Mouse (Mus musculus) frontal cortex, postnatal 10 days (tissue): ENCODE data around the gene Serpine1.
"Not testable (repeated sequence)": the region's sequence is repeated elsewhere in the genome, so short reads cannot be mapped to it uniquely, and the experiment has no call there.

ENCODE experiments used
- DNase-seq, 2 experiments: peaks; one replicate each; pipeline ENCODE4 v3.0.0; 2022; ENCODE audit warnings: low spot score in 2 of 2, mixed read lengths in 1 of 2

Serpine1 gene

DNA sequence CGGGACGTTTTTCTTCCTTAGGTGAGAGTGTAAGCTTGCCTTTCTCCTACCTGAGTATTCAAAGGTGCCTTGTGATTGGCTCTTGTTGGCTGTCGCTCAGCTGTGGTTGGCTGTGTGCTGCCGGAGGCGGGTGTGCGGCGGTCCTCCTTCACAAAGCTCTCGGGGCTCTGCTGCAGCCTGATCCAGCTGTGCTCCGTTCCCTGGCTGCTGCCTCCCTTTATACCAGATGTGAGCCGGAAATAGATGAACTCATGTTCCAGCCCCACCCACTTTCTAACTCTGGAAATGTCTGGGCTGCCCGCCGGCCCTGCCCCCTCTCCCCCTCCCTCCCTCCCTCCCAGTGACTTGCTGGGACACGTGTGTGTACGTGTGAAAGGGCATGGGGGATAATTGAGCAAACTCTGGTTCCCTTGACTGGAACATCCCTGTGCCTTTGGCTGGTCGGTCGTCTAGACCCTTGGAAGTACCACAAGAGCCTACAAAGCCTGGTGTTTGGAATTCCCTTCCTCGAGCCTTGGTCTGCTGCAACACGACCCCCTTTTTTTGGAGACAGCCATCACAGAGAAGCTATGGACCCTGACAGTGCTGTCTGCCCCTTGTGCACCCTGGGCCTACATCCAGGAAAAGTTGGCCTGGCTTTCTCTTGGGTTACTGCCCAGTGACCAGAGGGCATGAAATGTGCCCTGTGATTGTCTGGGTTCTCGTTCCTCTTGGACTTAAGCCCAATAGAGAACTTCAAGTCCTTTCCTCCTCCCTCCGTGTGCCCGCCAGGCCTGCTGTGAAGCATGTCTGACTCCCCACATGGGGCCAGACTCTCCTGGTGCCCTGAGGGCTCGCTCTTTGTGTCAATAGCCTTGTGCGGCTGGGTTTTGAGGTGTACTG, at the start of gene Serpine1:
Serpine1 (minus strand) TSS at position 190 of the 882 bp plus-strand sequence.
- DNase-seq = peak; percentile 62

DNA sequence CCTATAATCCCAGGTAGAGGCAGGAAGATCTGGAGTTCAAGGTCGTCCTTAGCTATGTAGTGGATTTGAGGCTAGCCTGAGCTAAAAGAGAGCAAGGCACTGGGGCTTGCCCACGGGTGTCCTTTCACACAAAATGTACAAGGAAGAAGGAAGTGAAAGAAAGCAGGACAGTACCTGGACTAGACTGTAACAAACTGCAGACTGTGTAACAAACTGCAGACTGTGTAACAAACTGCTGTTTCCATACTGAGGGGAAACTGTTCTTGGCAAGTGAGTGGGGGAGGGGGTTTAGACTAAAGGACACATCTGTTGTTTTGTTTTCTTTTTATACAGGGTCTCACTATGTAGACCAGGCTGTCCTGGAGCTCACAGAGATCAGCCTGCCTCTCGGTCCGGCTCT, 49.2 kb upstream of the Serpine1 start:
- no peak for DNase-seq

DNA sequence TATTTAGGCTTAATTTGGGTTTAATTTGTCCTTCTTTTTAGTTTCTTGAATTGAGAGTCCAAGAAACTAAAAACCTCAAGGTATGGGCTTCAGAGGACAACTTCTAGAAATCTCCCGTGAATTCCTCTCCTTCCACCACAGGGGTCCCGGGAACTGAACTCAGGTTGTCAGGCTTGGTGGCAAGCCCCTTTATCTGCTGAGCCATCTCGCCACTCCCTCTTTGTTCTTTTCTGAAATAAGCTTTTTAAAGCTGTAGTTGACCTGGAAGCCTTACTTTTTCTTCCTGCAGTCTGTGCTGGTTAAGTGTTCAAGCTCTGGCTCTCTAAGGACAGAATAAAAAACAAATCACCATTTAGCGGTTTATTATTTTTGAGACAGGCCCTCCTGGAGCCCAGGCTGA, 46.8 kb upstream of the Serpine1 start:
- DNase-seq = no peak

DNA sequence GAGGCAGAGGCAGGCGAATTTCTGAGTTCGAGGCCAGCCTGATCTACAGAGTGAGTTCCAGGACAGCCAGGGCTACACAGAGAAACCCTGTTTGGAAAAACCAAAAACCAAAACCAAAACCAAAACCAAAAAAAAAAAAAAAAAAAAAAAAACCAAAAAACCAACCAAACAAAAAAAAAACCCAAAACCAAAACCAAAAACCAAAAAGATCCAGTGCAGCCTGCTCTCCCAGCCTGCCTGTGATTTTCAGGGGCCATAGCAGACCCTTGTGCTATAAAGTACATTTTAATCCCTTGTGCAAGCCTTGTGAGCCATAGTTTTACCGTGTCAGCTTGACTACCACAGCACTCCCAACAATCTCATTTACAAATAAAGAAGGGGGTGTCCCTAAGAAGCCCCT, 45.9 kb upstream of the Serpine1 start:
- DNase-seq = not testable (repeated sequence)

DNA sequence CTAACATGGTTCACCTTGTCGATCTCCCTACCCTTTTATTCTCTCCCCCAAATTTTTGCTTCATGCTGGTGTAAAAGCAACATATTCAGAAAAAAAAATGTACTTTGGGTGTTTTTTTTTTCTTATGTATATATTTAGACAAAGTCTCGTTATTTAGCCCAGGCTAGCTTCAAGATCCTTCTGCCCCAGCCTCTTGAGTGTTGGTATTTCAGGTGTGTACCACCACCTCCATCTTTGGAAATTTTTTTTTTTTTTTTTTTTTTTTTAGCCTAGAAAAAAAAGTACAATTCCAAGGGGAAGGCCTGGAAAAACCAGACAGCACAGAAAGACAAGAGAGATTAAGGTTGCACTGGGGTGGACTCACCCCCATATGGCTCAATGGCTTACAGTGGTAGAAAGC, 44.9 kb upstream of the Serpine1 start:
- DNase-seq = no peak

DNA sequence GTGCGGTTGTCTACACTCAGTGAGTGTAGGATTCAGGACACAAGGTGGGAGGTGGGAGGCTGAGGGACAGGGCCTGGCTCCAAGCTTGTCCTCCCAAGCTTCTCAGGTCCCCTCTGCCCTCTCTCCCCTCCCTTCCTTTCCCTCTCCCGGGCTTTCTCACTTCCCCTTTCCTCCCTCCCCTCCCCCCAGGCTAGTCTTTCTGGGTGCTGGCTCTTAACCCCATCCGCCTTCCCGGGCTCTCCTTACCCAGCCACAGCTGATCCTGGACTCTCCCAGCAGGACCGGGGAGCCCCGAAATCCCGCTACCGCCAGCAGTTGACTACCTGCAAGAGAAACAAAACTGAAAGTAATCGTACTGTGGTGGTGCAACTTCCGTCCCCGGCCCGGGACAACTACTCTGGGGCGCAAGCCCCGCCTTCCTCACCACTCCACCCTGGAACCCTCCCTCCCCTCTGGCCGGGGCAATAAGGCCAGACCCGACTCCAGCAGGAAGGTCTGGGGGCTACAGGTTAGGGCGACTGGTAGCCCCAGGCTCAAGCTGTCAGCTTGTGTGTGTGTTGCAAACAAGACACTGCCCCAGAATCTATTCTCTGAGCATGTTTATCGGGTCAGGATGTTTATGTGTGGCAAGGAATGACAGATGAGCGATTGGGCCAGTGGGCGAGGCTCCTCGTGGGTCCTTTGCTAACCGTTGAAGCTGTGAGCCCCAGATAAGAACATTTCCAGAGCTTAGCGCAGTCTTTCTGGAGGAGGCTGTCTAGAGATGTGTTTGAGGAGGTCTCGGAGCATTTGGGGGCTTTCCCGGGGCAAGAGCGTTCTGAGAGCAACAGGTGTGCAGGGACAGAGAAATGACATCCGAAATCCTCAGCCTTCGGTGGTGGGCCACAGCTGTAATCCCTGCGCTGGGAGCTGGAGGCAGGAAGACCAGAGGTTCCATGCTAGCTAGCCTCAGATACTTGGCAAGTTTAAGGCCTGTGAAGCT, 44.1 kb upstream of the Serpine1 start, which contains the start of gene Trim56:
Trim56 (minus strand) TSS at position 344 of the 982 bp plus-strand sequence.
- no peak for DNase-seq

DNA sequence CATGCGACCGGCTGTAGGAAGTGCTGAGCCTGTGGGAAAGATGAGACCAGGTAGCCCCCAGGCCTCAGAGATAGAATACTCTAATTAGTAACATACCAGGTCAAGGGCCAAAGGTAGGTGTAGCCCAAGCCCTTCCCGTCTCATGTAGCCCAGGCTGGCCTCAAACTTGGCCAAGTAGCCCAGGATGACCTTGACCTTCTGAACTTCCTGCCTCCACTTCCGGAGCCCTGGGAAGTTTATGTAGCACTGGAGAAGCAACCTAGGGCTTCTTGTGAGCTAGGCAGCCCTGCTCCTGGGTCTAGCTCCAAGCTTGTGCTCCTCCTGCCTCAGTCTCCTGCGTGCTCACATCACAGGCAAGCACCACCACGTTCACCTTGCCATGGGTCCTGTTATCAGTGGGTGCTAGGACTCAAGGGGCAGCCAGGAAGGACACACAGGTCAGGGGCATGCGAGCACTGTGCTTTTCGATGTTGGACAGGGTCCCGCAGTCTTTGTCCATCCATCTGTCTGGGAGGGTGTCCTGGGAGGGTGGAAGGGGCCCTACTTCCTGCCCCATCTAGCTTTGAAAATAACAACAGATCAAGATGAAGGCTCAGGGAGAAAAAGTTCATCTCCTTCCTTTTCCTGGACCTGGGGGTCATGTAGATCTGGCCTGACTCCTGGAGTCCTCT, 43.0 kb upstream of the Serpine1 start:
- no peak for DNase-seq

DNA sequence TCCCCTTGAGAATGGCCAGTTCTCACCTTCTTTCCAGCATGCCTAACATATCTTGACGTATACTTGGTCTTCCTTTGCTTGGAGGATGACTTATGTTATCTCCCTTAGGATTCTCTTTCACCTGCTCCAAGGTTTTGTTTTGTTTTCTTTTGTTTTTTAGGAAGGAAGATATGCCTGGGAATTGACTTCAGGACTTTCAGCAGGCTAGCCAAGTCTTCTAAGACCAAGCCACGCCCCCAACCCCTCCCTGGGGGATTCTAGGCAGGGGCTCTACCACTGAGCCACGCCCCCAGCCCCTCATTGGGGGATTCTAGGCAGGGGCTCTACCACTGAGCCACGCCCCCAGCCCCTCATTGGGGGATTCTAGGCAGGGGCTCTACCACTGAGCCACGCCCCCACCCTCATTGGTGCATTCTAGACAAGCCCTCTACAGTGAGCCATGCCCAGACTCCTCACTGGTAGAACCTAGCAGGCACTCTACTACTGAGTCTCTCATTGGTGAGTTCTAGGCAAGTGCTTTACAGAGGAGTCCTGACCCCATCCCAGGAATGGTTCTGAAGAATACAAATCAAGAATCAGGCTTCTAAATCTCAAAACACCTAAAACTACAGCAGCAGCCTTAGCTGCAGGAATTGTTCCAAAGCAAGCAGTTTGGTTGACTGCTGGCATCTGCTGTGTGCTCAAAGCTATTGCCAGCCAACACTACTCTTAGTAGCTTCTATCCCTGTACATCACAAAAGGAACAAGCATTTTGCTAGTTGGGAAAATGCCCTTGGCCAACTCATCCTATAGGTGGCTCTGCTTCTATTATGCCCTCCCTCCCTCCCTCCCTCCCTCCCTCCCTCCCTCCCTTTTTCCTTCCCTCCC, 39.7 kb upstream of the Serpine1 start:
- DNase-seq = no peak

DNA sequence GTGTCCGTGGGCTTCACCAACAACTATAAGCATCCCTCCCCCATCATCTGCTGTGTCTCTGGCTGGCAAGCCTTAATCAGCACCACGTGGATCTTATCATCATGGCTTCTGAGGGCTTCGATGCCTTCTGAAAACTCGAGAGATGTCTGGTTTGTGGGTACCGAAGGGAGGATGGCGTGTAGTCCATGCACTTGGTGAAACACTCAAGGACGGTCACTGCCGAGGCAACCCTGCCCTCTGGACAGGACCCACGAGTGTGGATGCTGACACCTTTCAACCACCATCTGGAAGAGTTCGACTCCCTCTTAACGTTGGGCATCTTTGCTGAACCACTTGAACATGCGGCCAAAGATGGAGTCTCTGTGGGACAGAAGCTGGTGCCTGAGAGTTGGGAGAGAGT, 38.8 kb upstream of the Serpine1 start:
- no peak for DNase-seq

DNA sequence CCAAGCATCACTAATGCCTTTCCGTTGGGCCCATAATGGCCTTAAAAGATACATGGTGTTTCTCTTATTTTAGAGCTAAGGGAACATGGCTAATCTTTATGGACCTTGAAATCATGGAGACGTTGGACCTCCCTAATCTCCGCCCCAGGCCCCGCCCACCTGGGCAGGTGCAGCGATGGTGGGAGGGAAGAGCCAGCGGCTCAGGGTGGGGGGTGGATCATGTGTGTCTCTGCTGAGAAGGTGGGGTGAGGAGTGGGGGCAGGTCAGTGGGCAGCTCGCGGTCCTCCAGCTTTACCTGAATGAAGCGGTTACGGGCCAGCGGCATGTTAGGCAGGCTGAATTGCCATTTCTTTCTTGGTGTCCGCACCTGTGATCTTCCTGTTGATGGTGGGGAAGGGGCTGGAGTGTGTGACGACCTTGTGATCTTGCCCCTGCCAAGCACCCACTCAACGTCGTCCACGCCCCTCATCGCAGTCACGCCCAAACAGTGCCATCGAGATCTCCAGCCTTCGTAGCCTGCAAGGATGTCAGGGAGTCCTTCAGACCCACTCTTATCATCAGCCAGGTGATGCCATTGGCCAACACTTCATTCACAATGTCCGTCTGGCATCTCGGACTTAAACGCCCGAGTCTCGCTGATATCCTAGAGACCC, 38.0 kb upstream of the Serpine1 start:
- no peak for DNase-seq

DNA sequence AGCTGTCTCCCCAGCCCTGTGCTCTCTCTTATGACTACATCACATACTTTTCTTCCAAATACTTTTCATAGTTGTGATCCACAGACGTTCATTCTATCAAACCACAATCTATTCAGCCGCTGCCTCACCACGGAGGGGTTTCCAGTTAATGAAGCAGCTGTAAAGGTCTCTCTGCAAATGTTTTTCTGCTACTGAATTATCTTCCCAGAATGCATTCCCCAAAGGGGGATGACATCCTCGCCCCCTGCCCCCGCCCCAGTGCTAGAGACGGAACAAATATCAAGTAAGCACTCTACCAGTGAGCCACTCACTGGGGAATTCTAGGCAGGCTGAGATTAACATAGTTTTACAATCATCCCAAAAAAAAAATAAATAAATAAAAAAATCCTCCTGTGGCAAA, 36.0 kb upstream of the Serpine1 start:
- DNase-seq = no peak

DNA sequence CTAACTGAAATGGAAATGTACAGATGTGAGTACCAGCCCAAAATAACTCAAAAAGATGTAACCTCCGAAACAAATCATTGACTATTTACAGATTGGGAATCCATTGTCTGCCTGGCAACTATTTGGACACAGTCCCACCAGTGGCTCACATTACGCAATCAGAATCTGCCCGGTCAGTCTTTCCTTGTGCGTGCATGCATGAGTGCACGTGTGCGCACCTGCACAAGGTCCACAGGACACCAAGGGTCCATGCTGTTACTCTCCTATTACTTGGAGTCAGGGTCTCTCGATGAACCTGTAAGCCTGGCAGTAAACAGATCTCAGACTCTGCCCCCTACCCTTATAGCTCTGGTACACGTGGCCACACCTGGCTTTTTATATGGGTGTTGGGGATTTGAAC, 35.6 kb upstream of the Serpine1 start:
- DNase-seq = no peak

DNA sequence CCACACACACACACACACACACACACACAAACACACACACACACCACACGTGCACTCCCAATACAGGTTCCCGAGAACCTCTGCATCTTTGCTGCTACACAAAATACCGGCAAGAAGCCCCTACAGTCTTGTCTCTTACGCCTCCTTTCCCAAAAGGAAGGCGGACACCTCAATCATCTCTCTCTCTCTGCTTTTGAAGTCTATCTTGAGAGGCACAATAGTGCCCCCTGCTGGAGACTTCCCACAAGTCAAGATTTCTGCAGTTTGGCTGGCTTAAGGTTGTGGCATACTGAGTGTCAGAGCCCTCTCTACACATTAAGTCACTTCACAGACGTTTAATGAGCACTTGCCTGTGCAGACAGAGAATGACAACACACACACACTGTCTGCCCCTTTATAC, 35.0 kb upstream of the Serpine1 start:
- peak; percentile 42 to 80 for DNase-seq

DNA sequence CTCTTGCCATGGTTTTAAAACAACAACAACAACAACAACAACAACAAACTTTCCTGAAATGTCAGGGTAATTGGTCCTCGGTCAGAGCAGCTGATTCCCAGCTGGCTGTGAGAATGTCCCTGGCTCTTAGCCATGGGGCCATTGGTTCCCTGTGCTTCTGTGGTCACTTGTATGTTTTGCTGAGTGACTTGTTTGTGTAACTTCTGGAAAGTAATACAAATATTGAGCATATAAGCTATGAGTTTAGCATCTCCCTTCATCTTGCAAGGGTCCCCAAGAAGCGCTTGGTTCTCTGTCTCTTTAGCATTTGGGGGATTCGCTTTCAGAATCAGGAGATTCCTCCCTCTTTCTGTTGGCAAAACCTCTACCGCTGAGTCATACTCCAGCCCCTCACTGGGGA, 34.4 kb upstream of the Serpine1 start:
- DNase-seq = no peak

DNA sequence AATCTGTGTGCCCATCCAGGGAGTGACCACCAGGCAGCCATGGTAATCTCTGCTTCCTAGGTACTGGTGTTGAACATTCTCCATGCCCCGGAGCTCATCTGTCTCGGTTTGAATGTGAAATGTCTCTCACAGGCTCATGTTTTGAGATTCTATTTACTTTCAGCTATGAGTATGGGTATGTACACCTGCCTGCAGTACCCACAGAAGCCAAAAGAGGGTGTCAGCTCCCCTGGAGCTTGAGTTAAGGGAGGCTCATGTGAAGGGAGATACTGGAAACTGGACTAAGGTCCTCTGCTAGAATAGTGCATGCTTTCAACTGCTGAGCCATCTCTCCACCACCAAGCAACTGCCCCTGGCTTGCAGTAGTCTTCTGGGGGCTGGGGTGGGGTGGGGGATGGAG, 31.9 kb upstream of the Serpine1 start:
- DNase-seq = no peak

DNA sequence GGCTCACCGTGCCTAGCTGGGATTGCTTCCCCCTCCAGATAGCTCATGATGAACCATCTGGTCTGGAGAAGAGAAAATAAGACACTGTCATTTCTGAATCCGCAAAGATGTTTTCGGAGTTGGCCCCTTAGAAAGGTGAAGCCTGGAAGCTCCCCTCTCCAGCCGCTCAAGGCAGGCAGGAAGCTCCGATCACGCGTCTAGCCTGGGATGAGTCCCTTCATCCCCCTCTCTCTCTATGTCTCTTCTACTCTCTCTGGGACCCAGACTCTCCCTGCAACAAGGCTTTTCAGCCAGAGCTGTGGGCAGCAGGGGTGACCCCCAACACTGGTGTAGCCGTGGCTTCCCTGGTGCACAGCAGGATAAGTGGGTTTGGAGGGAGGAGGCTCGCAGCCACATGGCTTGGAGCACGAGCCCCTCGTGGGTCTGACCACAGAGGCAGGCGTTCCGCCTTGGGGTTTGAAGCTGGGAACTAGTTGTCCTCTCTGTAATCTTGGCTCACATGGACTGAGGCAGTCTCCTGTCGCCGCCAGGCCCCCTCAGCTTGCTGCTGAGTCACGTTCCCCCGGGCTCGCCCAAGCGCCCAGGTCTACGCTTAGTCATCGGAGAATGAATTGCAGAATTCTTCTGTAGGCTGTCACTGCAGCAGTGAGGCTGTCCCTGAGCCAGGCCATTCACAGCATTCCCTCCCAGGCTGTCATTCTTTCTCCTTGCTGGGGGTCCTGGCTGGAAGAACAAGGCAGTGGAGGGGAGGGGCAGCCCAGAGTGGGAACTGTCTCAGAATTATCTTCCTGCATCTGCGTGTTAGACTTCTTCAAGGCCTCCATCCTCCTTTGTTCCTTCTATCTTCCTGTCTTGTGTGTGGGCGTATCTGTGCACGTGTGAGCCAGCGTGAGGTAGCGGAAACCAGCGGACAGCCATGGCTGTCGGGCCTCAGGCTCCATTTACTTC, 30.8 kb upstream of the Serpine1 start:
- DNase-seq = peak in 1 of 2 experiments; percentile 46

DNA sequence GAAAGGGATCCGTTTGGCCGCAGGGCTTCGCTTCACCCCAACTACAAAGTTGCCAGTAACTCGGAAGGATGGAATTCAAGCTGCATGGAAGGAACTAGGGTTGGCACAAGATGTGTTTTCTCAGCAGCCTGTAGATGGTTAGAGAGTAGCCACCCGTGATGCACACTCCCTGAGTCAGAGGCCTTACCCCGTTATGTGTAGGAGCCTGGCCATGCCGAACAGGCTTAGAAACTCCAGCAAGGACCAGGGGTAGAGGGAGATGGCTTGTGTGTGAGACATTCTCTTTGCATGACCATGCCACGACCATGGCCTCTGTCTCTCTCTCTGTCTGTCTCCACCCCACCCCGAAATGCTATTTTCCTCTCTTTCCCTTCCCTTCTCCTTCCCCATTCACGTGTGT, 30.0 kb upstream of the Serpine1 start:
- no peak for DNase-seq

DNA sequence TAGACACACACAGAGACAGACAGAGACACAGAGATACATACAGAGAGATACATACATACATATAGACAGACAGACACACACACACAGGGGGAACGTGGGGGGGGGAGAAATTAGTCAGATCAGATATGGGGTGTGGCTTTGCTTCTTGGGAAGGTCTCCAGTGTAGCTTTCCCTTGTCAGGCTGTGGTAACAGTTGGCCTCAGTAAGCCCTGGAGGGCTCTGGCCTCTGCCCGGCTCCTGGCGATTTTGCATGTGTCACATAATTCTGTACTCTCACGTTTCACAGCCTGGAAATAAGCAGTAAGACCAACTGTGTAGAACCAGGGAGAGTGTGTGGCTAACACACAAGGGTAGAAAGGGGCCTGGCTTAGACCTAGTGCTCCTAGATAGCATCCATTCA, 28.6 kb upstream of the Serpine1 start:
- DNase-seq = no peak

DNA sequence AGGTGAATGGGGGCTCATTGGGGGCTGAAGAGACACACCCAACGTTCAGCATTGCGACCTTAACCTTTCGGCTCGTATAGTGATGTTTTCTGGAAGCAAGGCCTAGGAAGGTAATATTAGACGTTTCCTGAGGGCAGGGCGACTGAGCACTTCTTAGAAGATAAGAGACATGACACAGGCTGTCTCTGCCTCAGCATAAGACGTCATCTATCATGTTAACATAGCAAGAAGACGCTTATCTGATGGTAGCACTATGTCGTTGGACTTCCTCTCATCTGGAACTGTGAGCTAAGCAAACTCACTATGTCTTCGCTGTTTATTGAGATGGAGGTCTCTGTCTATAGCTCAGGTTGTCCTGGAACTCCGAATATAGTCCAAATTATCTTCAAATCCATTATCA, 26.4 kb upstream of the Serpine1 start:
- no peak for DNase-seq
